Comparison of ENCODE assay signal across 8 mouse cellular contexts in the genomic region with DNA sequence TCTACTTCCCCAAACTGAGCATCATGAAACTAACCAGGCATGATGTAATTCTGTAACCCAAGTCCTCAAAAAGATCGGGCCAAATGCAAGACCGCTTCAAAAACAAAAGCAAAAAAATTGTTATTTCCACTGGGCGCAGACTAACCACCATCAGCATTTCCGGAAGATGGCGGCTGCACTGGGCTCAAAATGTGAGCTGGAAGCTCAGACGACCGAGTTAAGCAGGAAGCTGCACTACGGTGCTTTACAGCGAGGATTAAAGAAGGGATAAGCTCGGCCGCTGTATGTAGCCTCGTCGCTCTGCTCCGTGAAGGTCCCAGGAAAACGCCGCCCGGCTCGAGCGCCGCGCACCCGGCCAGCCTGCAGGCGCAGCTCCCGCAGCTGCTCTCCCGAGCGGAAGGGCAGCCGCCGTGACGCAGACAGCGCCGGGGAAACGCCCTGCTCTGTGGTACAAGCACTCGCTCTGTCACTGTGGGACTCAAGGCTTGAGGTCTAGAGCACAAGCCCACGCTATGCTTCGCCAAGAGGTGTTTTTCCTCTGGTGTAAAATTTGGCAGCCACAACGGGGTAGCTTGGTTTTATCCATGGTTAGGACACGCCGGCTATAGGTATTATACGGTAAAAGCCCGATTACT. TPM values are rescaled to one million over a fixed set of nuclear protein-coding genes. Genes with fewer than 3 reads are reported as not detected.
DNase-seq lines count a peak whose midpoint lies in the region; ATAC-seq lines count a peak whose summit lies in the region.

No protein-coding gene starts in this region.

- H3K36me3 ChIP-seq in hindbrain, embryonic 11.5 days (ENCODE audit: control insufficient read depth, insufficient read depth, low read length): 0 out of 2 replicates have a peak, but pooled peaks cover 2% of the 10 kb centered on the region

- H3K4me1 ChIP-seq in hindbrain, embryonic 11.5 days (replicated peaks; ENCODE audit: control insufficient read depth, insufficient read depth, low read length): peaks cover 6% of the 10 kb centered on the region

- peak overlapping the region; percentile 69 for H3K9ac ChIP-seq in hindbrain, embryonic 11.5 days (ENCODE audit: low read depth, low read length)

- H3K4me3 ChIP-seq in hindbrain, embryonic 11.5 days (ENCODE audit: low read depth, low read length): peak overlapping the region; percentile 44

- peak overlapping the region; percentile 87 for H3K27ac ChIP-seq in hindbrain, embryonic 11.5 days (ENCODE audit: low read depth, low read length)

- peak overlapping the region; percentile 74 for H3K4me2 ChIP-seq in hindbrain, embryonic 11.5 days (replicated peaks; ENCODE audit: low read depth, low read length)

- no peaks in the 10 kb centered on the region for H3K27me3 ChIP-seq in hindbrain, embryonic 11.5 days (ENCODE audit: control insufficient read depth, insufficient read depth, low read length)

- whole genome bisulfite sequencing in hindbrain, embryonic 11.5 days: 2% methylated on average over 40 of the region's 40 CpGs

- no peaks in the 10 kb centered on the region for H3K9me3 ChIP-seq in hindbrain, embryonic 11.5 days (ENCODE audit: control insufficient read depth, low read length)

- peak; percentile 83 for ATAC-seq in hindbrain, embryonic 11.5 days (ENCODE audit: low FRiP score)

- peak; percentile 77 for DNase-seq in MEL-GATA-1-ER (ENCODE audit: extremely low read depth, low read depth)
- peak; percentile 83 for DNase-seq in cerebellum, adult 9-10 months
- peak; percentile 74 to 86 for DNase-seq in frontal cortex, adult 2 months (ENCODE audit: extremely low spot score in 1 of 2, low spot score in 1 of 2)
- DNase-seq in hindbrain, embryonic 11.5 days (ENCODE audit: low spot score): peak; percentile 82
- DNase-seq in layer of hippocampus, postnatal 14 days (ENCODE audit: low spot score in 2 of 2): peak; percentile 83 to 85
- peak; percentile 91 for DNase-seq in lung, postnatal 10 days
- DNase-seq in ovary, postnatal 14 days (ENCODE audit: low spot score): peak; percentile 61
- DNase-seq in thymus, postnatal 10 days (ENCODE audit: low spot score in 2 of 2): peak; percentile 80 to 84

RNA-seq across cellular contexts. Expression of gene Kmt2e, which starts 16.0 kb away (rescaled TPM):
- 49.7 and 51.7 TPM in 2 replicates for polyA plus RNA-seq in frontal cortex, adult 2 months (2012; rRNA removed)
- polyA plus RNA-seq in hindbrain, embryonic 11.5 days (2014; fragmentation: Nextera tagmentation; extraction: Ambion mirVana): 121 and 122 TPM in 2 replicates
- 10 to 100 TPM; 93.2 to 96.7 TPM for total RNA-seq in layer of hippocampus, postnatal 14 days (2021)

Comparison
In these comparisons a context has a peak if more than half of its experiments do, and no peak if none do; other contexts are left out.
1. Peak in every context shown above with its lines: DNase-seq, ATAC-seq, H3K4me3 ChIP-seq and H3K27ac ChIP-seq.